Mouse (Mus musculus): Measurements from ENCODE around the gene Coasy.

The Coasy gene

GRCm38 (mm10) chr11:101082208-101083082 is at the start of gene Coasy:
Coasy (plus strand) TSS chr11:101082565.
- DNase-seq (ENCODE audit: low read depth, low spot score): peak; percentile 96

- DNase-seq (ENCODE audit: low read depth, low spot score): no peak
Measured at GRCm38 (mm10) chr11:101033856-101034500, 48.4 kb upstream of the Coasy start.

- no peak for DNase-seq (ENCODE audit: low read depth, low spot score)
Measured at GRCm38 (mm10) chr11:101034614-101035327, 47.6 kb upstream of the Coasy start.

GRCm38 (mm10) chr11:101035328-101035695 is 47.1 kb upstream of the Coasy start:
- no peak for DNase-seq (ENCODE audit: low read depth, low spot score)

GRCm38 (mm10) chr11:101037795-101038194 is 44.6 kb upstream of the Coasy start:
- DNase-seq (ENCODE audit: low read depth, low spot score): no peak

GRCm38 (mm10) chr11:101045826-101046225 is 36.5 kb upstream of the Coasy start:
- no peak for DNase-seq (ENCODE audit: low read depth, low spot score)

GRCm38 (mm10) chr11:101046440-101046839 is 35.9 kb upstream of the Coasy start:
- no peak for DNase-seq (ENCODE audit: low read depth, low spot score)

GRCm38 (mm10) chr11:101047502-101047901 is 34.9 kb upstream of the Coasy start:
- DNase-seq (ENCODE audit: low read depth, low spot score): no peak

GRCm38 (mm10) chr11:101050359-101050758 is 32.0 kb upstream of the Coasy start:
- no peak for DNase-seq (ENCODE audit: low read depth, low spot score)

- no peak for DNase-seq (ENCODE audit: low read depth, low spot score)
Measured at GRCm38 (mm10) chr11:101051051-101051493, 31.3 kb upstream of the Coasy start.

- no peak for DNase-seq (ENCODE audit: low read depth, low spot score)
Measured at GRCm38 (mm10) chr11:101051617-101052016, 30.7 kb upstream of the Coasy start.

GRCm38 (mm10) chr11:101052751-101053473 is 29.5 kb upstream of the Coasy start:
- no peak for DNase-seq (ENCODE audit: low read depth, low spot score)

- DNase-seq (ENCODE audit: low read depth, low spot score): peak; percentile 77
Measured at GRCm38 (mm10) chr11:101053974-101054373, 28.4 kb upstream of the Coasy start.

GRCm38 (mm10) chr11:101055418-101055817 is 26.9 kb upstream of the Coasy start:
- DNase-seq (ENCODE audit: low read depth, low spot score): no peak

- no peak for DNase-seq (ENCODE audit: low read depth, low spot score)
Measured at GRCm38 (mm10) chr11:101056885-101057284, 25.5 kb upstream of the Coasy start.

- peak; percentile 76 for DNase-seq (ENCODE audit: low read depth, low spot score)
Measured at GRCm38 (mm10) chr11:101057860-101058259, 24.5 kb upstream of the Coasy start.

- DNase-seq (ENCODE audit: low read depth, low spot score): no peak
Measured at GRCm38 (mm10) chr11:101058726-101059125, 23.6 kb upstream of the Coasy start.

GRCm38 (mm10) chr11:101059473-101059872 is 22.9 kb upstream of the Coasy start:
- no peak for DNase-seq (ENCODE audit: low read depth, low spot score)

- DNase-seq (ENCODE audit: low read depth, low spot score): no peak
Measured at GRCm38 (mm10) chr11:101060126-101060525, 22.2 kb upstream of the Coasy start.

GRCm38 (mm10) chr11:101061049-101061448 is 21.3 kb upstream of the Coasy start:
- DNase-seq (ENCODE audit: low read depth, low spot score): no peak

GRCm38 (mm10) chr11:101062165-101062884 is 20.0 kb upstream of the Coasy start:
- DNase-seq (ENCODE audit: low read depth, low spot score): no peak

Measured in R1 (cell line).